Mouse (Mus musculus) ES-E14 (cell line): ENCODE results near the gene Pdia5.

Source experiments
- CHD2 ChIP-seq: IDR thresholded peaks from 2 replicates; pipeline ENCODE4 v1.6.1; 2014; ENCODE audit warnings: mild to moderate bottlenecking, low read depth, low read length, inconsistent platforms
- HCFC1 ChIP-seq: IDR thresholded peaks from 2 replicates; pipeline ENCODE4 v1.6.1; 2012; ENCODE audit warnings: low read length, inconsistent platforms, borderline replicate concordance; ENCODE audit not compliant: insufficient read depth

DNA sequence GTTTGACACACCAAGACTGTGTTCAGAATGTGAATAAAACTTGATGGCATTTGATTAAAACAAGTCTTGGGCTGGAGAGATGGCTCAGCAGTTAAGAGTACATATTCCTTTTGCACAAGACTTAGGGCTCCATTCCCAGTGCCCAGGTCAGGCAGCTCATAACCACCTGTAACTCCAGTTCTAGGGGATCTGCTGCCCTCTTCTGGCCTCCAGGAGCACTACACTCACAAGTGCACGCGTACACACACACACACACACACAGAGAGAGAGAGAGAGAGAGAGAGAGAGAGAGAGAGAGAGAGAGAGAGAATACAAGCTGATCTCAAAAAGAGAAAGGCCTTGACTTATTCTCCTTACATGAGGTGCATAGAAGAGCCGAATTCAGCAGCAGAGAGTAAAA, 9.7 kb upstream of the Pdia5 start:
- no peak for TF ChIP-seq HCFC1
- TF ChIP-seq CHD2 = no peak
